Mouse (Mus musculus) kidney, adult 18-20 months (tissue): ENCODE results near the gene Mta3.

Experiments used
- DNase-seq: peaks from one replicate; pipeline ENCODE4 v3.0.0; 2021

The Mta3 gene

DNA sequence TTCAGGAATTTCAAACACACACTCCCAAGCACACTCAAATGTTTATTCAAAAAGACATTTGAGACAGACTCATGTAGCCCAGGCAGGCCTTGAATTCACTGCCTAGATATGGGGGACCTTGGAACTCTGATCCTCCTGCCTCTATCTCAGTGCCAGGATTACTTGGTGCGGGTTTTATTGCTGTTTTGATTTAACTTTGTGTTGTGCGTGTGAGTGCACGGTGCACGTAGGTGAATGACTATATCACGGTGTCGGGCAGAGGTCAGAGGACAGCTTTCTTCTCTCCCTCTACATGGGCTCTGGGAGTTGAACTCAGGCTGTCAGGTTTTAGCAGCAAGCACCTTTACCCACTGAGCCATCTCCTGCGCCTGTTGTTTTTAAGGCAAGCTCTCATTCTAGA is 61.1 kb downstream of the Mta3 start:
- no peak for DNase-seq

DNA sequence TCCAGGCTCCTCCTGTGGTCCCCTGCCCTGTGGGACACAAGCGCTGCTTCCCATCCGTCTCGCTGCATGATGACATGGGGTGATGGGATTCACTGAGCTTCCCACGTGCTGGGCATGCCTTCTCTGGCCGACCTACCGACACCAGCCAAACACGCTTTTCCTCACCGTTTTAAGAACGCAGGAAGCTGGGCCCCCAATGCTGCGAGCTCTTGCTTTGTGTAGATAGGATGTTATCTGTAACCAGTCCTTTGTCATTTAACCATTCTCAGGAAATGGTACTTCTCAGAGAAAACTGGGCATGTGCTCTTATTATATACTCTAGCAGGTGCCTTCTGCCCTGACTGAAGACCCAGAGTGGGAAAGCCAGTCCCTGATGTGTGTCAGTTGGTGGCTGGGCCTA is 62.3 kb downstream of the Mta3 start:
- no peak for DNase-seq

DNA sequence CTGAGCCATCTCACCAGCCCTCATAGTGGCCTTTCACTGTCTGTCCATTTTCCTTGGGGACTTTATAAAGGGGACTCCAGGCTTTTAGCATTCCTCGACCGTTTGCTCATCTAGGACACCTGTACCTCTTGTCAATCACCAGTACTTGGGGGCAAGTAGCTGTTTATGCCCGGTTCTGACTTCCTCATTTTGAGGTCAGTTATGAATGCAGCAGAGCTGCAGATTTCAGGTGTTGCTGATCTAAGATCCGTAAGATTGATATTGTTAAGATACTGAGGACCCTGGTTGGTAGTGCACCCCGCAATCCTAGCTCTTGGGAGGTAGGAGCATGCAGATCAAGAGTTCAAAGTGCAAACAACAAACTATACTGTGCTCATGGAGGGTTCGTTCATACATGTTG is 64.4 kb downstream of the Mta3 start:
- DNase-seq: no peak

GRCm38 (mm10) chr17:83770931-83771330 is 65.0 kb downstream of the Mta3 start:
- DNase-seq: no peak

- no peak for DNase-seq
These were observed 66.1 kb downstream of the Mta3 start for GRCm38 (mm10) chr17:83772110-83772509.

- DNase-seq: no peak
These were observed 66.7 kb downstream of the Mta3 start for GRCm38 (mm10) chr17:83772711-83773110.

- DNase-seq: no peak
These were observed 71.0 kb downstream of the Mta3 start for GRCm38 (mm10) chr17:83776965-83777364.

GRCm38 (mm10) chr17:83777462-83778051 is 71.6 kb downstream of the Mta3 start:
- no peak for DNase-seq

GRCm38 (mm10) chr17:83780228-83780627 is 74.3 kb downstream of the Mta3 start:
- no peak for DNase-seq

GRCm38 (mm10) chr17:83782740-83783139 is 76.8 kb downstream of the Mta3 start:
- DNase-seq: no peak

DNA sequence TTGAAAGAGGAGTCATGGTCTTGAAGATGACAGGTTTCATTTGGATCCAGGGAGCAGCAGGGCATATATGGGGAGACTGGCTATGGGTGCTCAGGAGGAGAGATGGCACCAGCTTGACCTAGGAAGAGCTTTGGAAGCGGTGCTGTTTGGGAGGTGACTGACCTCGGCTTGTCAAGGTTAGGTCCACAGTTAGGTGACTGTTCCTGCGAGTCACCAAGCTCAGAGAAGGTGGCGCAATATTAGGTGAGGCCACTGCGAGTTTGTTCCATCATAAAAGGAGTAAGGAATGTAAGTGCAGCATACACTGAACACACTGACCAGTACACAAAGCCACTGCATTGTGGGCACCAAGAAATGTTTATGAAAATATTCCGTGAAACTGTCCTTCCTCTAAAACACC is 80.5 kb downstream of the Mta3 start:
- no peak for DNase-seq

DNA sequence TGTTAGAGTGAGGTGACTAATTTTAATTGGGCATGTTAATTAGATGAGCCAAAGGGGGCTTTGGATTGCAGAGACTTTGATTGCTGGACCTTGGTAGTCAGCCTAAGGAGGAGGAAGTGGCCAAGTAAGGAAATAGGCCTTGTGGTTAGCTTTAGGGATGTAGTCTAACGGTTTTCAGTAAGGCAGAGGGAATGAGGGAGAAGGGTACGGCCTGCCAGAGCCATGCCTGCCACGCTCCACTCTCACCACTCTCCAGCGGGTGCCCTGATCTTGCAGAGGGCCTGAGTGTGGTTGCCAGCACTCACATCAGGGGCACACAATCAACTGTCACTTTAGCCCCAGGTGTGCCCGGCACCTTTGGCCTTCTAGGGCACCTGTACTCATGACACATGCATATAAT is 84.2 kb downstream of the Mta3 start:
- DNase-seq: no peak

- DNase-seq: no peak
These were observed 86.4 kb downstream of the Mta3 start for GRCm38 (mm10) chr17:83792388-83792787.

DNA sequence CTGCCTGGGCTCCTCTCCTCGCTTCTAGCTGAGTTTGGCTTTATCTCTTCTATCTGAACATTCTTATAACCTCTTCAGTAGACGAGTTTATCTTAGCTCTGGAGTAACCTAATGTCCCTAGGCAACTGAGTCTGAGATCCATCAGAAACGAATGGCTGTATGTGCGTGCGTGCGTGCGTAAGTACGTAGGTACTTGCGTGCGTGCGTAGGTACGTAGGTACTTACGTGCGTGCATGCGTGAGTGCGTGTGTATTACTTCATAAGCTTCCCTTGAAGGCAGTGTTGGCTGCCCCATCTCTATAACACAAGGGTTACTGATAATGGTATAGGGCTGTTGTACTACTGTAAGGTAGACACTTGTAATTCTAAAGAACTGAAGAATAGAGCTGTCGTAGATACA is 89.2 kb downstream of the Mta3 start:
- DNase-seq: no peak

DNA sequence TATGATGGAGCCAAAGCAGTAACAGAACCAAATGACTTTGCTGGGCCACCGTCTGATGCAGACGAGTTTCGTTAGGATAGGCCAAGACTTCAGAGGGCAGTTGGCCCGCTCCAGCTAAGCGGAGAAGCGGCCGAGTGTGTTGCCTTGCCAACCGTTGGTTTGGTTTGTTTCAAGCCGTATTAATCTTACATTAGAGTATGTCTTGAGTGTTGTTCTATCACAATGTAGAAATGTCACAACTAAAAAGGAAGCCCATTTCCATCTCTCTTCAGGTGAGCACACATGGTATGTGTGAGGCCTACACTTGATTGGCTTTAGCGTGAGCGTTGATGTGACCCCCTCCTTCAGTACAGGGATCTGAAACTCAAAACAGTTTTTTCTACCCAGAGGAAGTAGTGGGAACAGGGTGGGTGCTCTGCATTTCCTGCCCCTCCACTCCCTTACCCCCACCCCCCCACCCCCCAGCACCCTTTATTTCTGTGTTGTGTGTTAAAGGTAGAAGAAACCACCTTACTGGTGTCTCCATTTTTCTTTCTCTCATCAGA is 93.6 kb downstream of the Mta3 start:
- no peak for DNase-seq

GRCm38 (mm10) chr17:83803987-83804386 is 98.0 kb downstream of the Mta3 start:
- DNase-seq: no peak

- no peak for DNase-seq
These were observed 99.1 kb downstream of the Mta3 start for GRCm38 (mm10) chr17:83805078-83805477.

- no peak for DNase-seq
These were observed 101.4 kb downstream of the Mta3 start for GRCm38 (mm10) chr17:83807345-83807744.

DNA sequence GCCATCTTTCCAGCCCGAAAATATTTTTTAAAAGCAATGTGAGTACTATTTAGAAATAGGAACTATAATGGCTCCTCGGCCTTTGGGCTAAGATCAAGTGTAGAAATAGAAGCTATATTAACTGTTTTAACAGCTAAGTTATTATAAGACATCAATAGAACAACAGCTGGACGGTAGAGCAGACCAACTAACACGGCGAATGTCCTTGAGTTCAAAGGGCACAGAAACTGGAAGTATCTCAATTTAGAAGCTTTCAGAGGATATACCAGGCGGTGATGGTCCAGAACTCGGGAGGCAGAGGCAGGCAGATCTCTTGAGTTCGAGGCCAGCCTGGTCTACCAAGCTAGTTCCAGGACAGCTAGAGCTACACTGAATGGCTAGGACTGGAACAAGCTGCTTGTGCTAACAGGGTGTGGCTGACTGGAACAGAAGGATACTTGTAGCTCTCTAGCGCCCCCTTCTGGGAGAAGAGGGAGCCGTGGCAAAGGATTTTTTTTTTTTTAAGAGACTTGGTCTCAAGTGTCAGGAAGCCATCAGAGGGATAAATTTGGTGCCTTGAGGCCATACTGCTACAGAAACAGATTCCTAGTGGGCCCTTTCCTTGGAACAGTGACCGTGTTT is 101.9 kb downstream of the Mta3 start:
- peak; percentile 58 for DNase-seq

- DNase-seq: no peak
These were observed 102.6 kb downstream of the Mta3 start for GRCm38 (mm10) chr17:83808476-83809098.

GRCm38 (mm10) chr17:83809197-83809829 is 103.3 kb downstream of the Mta3 start:
- no peak for DNase-seq

GRCm38 (mm10) chr17:83810285-83810684 is 104.3 kb downstream of the Mta3 start:
- no peak for DNase-seq

GRCm38 (mm10) chr17:83812200-83812944 is 106.4 kb downstream of the Mta3 start:
- no peak for DNase-seq
